Mouse (Mus musculus): ENCODE data around the gene Fabp3. TPM values are rescaled to one million over a fixed set of nuclear protein-coding genes. Genes with fewer than 3 reads are reported as not detected.

The Fabp3 gene
- polyA plus RNA-seq, 1 experiment from 2014 or later = 143 TPM

DNA sequence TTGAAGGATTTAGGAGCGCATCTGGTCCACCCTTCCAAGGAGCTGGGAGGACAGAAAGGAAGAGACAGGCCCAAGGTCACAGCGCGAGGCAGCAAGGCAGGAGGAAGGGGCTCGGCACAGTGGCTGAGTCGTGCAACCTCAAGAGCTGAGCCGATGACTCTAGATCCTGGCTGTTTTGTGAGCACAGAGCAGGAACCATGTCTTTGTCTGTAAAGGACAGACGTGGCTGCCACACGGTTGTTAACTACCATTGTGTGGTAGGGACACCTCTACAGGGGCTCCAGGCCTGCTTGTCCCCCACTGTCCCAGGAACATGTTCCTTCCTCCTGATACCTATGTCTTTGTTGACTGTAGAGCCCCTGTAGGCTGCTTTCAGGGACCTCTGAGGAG is 8.8 kb upstream of the Fabp3 start:
- H3K9me3 ChIP-seq (ENCODE audit: control insufficient read depth, low read length) = no peaks in the 10 kb centered on the region
- H3K27ac ChIP-seq (ENCODE audit: low read length) = no peak overlapping the region
- no peak overlapping the region for H3K9ac ChIP-seq (replicated peaks; ENCODE audit: low read depth, low read length)
- no peak overlapping the region for H3K4me3 ChIP-seq (replicated peaks; ENCODE audit: low read length)
- no peak overlapping the region for H3K4me2 ChIP-seq (ENCODE audit: low read length)
- H3K4me1 ChIP-seq (replicated peaks; ENCODE audit: control insufficient read depth, insufficient read depth, low read length) = 0 out of 2 replicates have a peak, but pooled peaks cover 2% of the 10 kb centered on the region
- ATAC-seq = no peak
- no peaks in the 10 kb centered on the region for H3K36me3 ChIP-seq (ENCODE audit: control insufficient read depth, insufficient read depth)
- H3K27me3 ChIP-seq (replicated peaks; ENCODE audit: control insufficient read depth, insufficient read depth, low read length) = no peaks in the 10 kb centered on the region
- 67% methylated on average over 8 of the region's 8 CpGs for whole genome bisulfite sequencing

DNA sequence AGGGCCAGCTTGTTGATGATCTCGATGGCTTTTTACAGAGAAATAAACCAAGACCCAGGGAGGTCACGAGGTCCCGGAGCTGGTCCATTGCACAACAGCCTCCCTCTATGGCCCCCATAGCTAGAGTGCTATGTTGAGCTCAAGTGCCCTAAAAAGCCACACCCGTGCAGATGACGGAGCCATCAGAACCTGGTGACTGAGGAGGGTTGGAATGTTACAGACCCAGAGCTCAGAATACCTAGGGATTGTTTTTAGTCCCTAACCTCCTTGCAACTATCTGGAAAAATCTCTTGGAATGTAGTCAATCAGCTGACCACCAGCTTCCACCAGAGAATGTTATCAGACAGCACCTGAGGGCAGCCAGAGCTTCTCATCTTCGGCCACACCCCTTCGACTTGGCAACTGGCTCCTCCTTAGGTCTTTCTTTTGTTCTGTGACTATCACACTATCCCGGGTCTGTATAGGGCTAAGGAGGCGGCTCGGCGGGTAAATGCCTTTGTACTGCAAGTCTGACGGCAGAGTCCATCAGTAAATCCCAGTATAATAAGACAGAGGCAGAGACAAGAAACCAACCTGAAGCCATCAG is 6.0 kb upstream of the Fabp3 start:
- WGBS = 48% methylated on average over 12 of the region's 12 CpGs
- no peaks in the 10 kb centered on the region for H3K9me3 ChIP-seq (ENCODE audit: control insufficient read depth, low read length)
- no peak for ATAC-seq

DNA sequence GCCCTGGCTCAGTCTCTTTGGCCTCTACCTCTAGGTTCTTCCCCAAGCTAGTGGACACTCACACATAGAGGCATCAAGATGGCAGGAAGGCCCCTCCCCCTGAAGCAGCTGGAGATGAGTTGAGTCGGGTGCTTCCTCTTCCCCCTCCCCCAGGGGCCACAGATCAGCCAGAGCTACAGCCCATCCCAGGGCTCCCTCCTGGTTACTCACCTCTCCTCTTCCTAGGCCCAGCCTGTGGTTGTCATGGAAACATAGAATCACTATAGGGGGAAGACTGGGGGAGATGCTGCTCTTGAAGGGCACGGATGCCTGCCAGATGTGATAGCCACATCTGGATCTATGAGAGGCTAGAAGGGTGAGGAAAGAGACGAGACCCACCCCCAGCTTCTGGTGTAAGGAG is 3.6 kb upstream of the Fabp3 start:
- 33% methylated on average over 3 of the region's 3 CpGs for WGBS
- H3K4me2 ChIP-seq (ENCODE audit: low read length) = no peak overlapping the region
- 0 out of 2 replicates have a peak, but pooled peaks cover 7% of the 10 kb centered on the region for H3K27me3 ChIP-seq (replicated peaks; ENCODE audit: control insufficient read depth, insufficient read depth, low read length)

More for the DNA sequence above, 6.0 kb upstream of the Fabp3 start:
- H3K27me3 ChIP-seq (replicated peaks; ENCODE audit: control insufficient read depth, insufficient read depth, low read length) = 0 out of 2 replicates have a peak, but pooled peaks cover 3% of the 10 kb centered on the region
- H3K36me3 ChIP-seq (ENCODE audit: control insufficient read depth, insufficient read depth) = no peaks in the 10 kb centered on the region
- H3K4me1 ChIP-seq (replicated peaks; ENCODE audit: control insufficient read depth, insufficient read depth, low read length) = no peaks in the 10 kb centered on the region; the same call in 1 of the 2 replicates
- no peak overlapping the region for H3K4me3 ChIP-seq (replicated peaks; ENCODE audit: low read length)
- H3K9ac ChIP-seq (replicated peaks; ENCODE audit: low read depth, low read length) = no peak overlapping the region
- no peak overlapping the region for H3K27ac ChIP-seq (ENCODE audit: low read length)
- no peak overlapping the region for H3K4me2 ChIP-seq (ENCODE audit: low read length)

DNA sequence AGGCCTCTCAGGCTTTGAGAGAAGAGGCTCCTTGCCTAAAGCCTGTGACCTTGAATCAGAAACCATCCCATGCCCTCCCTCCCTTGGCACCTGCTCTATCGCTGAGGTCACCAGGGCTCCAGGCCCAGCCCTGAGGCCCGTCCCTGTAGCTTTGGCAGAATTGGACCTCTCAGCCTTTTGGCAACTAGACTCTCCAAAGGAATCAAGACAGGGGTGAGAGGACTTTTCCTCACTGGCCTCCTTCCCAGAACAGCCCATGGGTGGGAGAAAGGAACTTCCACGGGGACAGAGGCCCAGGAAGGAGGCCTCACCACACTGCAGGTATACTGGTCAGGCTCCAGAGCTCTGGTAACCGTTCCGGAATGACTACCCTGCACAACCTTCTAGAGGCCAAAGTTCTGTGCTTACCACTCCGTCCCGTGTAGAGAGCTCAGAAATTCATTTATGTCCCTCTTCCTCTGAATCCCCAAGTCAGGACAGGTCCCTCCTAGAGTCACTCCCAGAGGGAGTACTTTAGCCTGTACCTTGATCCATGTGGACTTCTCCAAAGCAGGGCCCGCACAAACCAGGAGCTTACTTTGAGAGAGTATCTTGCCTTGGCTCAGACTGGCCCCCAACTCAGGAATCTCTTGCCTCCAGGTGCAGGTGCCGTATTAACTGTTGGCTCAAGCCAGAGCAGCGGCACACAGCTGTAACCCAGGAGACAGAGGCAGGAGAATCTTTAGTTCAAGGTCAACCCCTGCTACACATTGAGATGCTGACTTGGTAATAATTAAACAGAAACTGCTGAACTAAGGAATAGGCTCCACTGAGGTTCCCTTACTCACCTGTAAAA is 1.4 kb upstream of the Fabp3 start:
- no peak for ATAC-seq
- H3K4me1 ChIP-seq (replicated peaks; ENCODE audit: control insufficient read depth, insufficient read depth, low read length) = peaks cover 12% of the 10 kb centered on the region
- 0 out of 2 replicates have a peak, but pooled peaks cover 7% of the 10 kb centered on the region for H3K27me3 ChIP-seq (replicated peaks; ENCODE audit: control insufficient read depth, insufficient read depth, low read length)
- no peaks in the 10 kb centered on the region for H3K36me3 ChIP-seq (ENCODE audit: control insufficient read depth, insufficient read depth)
- no peaks in the 10 kb centered on the region for H3K9me3 ChIP-seq (ENCODE audit: control insufficient read depth, low read length)
- H3K9ac ChIP-seq (replicated peaks; ENCODE audit: low read depth, low read length) = no peak overlapping the region
- WGBS = 81% methylated on average over 10 of the region's 10 CpGs
- peak overlapping the region; percentile 89 for H3K4me2 ChIP-seq (ENCODE audit: low read length)
- no peak overlapping the region; the same call in 1 of the 2 replicates for H3K4me3 ChIP-seq (replicated peaks; ENCODE audit: low read length)
- no peak overlapping the region for H3K27ac ChIP-seq (ENCODE audit: low read length)

More for the DNA sequence above, 3.6 kb upstream of the Fabp3 start:
- Histone ChIP-seq H3K4me1 (replicated peaks; ENCODE audit: control insufficient read depth, insufficient read depth, low read length) (peaks cover 12% of the 10 kb centered on the region), H3K27ac (ENCODE audit: low read length) (no peak overlapping the region), H3K9ac (replicated peaks; ENCODE audit: low read depth, low read length) (no peak overlapping the region), H3K36me3 (ENCODE audit: control insufficient read depth, insufficient read depth) (no peaks in the 10 kb centered on the region), H3K4me3 (replicated peaks; ENCODE audit: low read length) (no peak overlapping the region), H3K9me3 (ENCODE audit: control insufficient read depth, low read length) (no peaks in the 10 kb centered on the region)
- no peak for ATAC-seq

DNA sequence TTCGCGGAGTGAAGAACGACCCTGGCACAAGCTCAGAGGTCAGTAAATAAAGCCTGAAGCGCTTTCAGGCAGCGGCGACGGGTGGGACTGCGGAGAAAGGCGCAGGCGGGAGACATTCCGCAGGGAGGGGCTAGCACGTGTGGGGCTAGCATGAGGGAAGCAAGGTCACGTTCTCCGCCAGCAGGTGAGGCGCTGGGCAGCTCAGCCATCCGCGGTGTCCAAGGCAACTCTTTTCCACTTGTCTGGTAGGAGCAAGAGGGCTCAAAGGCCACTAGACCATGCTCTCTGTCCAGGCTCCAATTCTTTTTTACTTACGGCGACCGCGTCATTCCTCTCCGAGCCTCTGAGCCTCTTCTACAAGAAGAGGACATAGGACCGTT is 554 bp upstream of the Fabp3 start:
- ATAC-seq = peak; percentile 37
- Histone ChIP-seq H3K27me3 (replicated peaks; ENCODE audit: control insufficient read depth, insufficient read depth, low read length) (0 out of 2 replicates have a peak, but pooled peaks cover 7% of the 10 kb centered on the region), H3K4me2 (ENCODE audit: low read length) (peak overlapping the region; percentile 89), H3K27ac (ENCODE audit: low read length) (no peak overlapping the region), H3K4me3 (replicated peaks; ENCODE audit: low read length) (peak overlapping the region; percentile 65), H3K4me1 (replicated peaks; ENCODE audit: control insufficient read depth, insufficient read depth, low read length) (peaks cover 12% of the 10 kb centered on the region), H3K36me3 (ENCODE audit: control insufficient read depth, insufficient read depth) (no peaks in the 10 kb centered on the region), H3K9me3 (ENCODE audit: control insufficient read depth, low read length) (no peaks in the 10 kb centered on the region), H3K9ac (replicated peaks; ENCODE audit: low read depth, low read length) (peak overlapping the region; percentile 62)
- WGBS = under 1% methylated on average over 23 of the region's 23 CpGs

DNA sequence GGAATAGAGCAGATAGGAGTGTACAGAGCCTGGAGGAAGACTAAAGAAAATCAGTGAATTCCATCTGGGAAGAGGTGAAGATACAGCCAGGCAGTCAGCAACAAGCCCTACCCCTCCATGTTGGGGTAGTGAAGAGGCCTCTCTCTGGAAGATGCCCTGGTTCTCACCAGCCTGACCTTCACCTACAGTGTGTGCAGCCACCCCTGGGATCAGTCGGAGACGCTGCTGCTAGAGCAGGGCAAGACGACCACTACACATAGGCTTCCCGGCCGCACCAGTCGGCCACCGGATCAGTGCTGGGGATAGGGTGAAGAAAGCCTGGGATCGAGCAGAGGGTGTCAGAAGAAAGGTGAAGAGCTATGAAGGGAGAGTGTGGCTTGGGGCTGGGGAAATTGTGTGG is 859 bp downstream of the Fabp3 start:
- Histone ChIP-seq H3K4me1 (replicated peaks; ENCODE audit: control insufficient read depth, insufficient read depth, low read length) (peaks cover 12% of the 10 kb centered on the region), H3K4me3 (replicated peaks; ENCODE audit: low read length) (peak overlapping the region; percentile 65), H3K9ac (replicated peaks; ENCODE audit: low read depth, low read length) (peak overlapping the region; percentile 62), H3K27ac (ENCODE audit: low read length) (no peak overlapping the region), H3K36me3 (ENCODE audit: control insufficient read depth, insufficient read depth) (no peaks in the 10 kb centered on the region), H3K9me3 (ENCODE audit: control insufficient read depth, low read length) (no peaks in the 10 kb centered on the region), H3K4me2 (ENCODE audit: low read length) (peak overlapping the region; percentile 89), H3K27me3 (replicated peaks; ENCODE audit: control insufficient read depth, insufficient read depth, low read length) (0 out of 2 replicates have a peak, but pooled peaks cover 7% of the 10 kb centered on the region)
- WGBS = 54% methylated on average over 8 of the region's 8 CpGs
- no peak for ATAC-seq

GRCm38 (mm10) chr4:130312526-130312925 is 4.1 kb downstream of the Fabp3 start:
- H3K9me3 ChIP-seq (ENCODE audit: control insufficient read depth, low read length) = no peaks in the 10 kb centered on the region
- no peak overlapping the region for H3K4me2 ChIP-seq (ENCODE audit: low read length)
- no peak overlapping the region for H3K27ac ChIP-seq (ENCODE audit: low read length)
- H3K36me3 ChIP-seq (ENCODE audit: control insufficient read depth, insufficient read depth) = 0 out of 2 replicates have a peak, but pooled peaks cover 4% of the 10 kb centered on the region
- H3K9ac ChIP-seq (replicated peaks; ENCODE audit: low read depth, low read length) = no peak overlapping the region
- H3K27me3 ChIP-seq (replicated peaks; ENCODE audit: control insufficient read depth, insufficient read depth, low read length) = 0 out of 2 replicates have a peak, but pooled peaks cover 3% of the 10 kb centered on the region
- peaks cover 11% of the 10 kb centered on the region for H3K4me1 ChIP-seq (replicated peaks; ENCODE audit: control insufficient read depth, insufficient read depth, low read length)
- no peak overlapping the region for H3K4me3 ChIP-seq (replicated peaks; ENCODE audit: low read length)
- no peak for ATAC-seq
- WGBS = 95% methylated on average over 3 of the region's 3 CpGs

DNA sequence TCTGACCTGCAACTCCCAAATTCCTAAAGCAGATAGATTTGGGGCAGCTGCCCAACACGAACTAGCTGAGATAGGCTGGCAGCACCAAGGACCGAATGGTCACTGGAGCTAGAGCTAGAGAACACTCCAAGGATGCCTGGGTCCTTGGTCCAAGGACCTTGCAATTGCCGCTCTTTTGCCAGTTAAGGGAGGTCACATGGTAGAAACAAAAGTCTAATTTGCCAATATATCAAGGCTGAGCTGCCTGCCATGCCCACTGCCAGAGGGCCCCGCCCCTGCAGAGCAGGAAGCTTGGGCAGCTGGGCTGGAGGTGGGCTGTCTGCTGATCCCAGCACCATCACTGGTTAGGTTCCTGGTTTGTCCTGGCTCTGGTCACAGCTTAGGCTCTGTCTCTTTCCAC is 5.2 kb downstream of the Fabp3 start:
- Histone ChIP-seq H3K4me3 (replicated peaks; ENCODE audit: low read length) (no peak overlapping the region), H3K9me3 (ENCODE audit: control insufficient read depth, low read length) (no peaks in the 10 kb centered on the region), H3K9ac (replicated peaks; ENCODE audit: low read depth, low read length) (no peak overlapping the region), H3K36me3 (ENCODE audit: control insufficient read depth, insufficient read depth) (0 out of 2 replicates have a peak, but pooled peaks cover 4% of the 10 kb centered on the region), H3K4me1 (replicated peaks; ENCODE audit: control insufficient read depth, insufficient read depth, low read length) (peaks cover 5% of the 10 kb centered on the region), H3K4me2 (ENCODE audit: low read length) (no peak overlapping the region), H3K27ac (ENCODE audit: low read length) (no peak overlapping the region), H3K27me3 (replicated peaks; ENCODE audit: control insufficient read depth, insufficient read depth, low read length) (0 out of 2 replicates have a peak, but pooled peaks cover 3% of the 10 kb centered on the region)
- no peak for ATAC-seq
- 91% methylated on average over 4 of the region's 4 CpGs for WGBS

GRCm38 (mm10) chr4:130315771-130316527 is 7.6 kb downstream of the Fabp3 start:
- Histone ChIP-seq H3K27ac (ENCODE audit: low read length) (no peak overlapping the region), H3K4me2 (ENCODE audit: low read length) (no peak overlapping the region), H3K27me3 (replicated peaks; ENCODE audit: control insufficient read depth, insufficient read depth, low read length) (no peaks in the 10 kb centered on the region), H3K36me3 (ENCODE audit: control insufficient read depth, insufficient read depth) (0 out of 2 replicates have a peak, but pooled peaks cover 4% of the 10 kb centered on the region), H3K9me3 (ENCODE audit: control insufficient read depth, low read length) (no peaks in the 10 kb centered on the region), H3K9ac (replicated peaks; ENCODE audit: low read depth, low read length) (no peak overlapping the region), H3K4me1 (replicated peaks; ENCODE audit: control insufficient read depth, insufficient read depth, low read length) (no peaks in the 10 kb centered on the region), H3K4me3 (replicated peaks; ENCODE audit: low read length) (no peak overlapping the region)
- no peak for ATAC-seq
- WGBS = 78% methylated on average over 13 of the region's 13 CpGs
